Mouse (Mus musculus) layer of hippocampus, adult 8-10 months (tissue): ENCODE measurements around the gene Ptprq. TPM values are rescaled to one million over a fixed set of nuclear protein-coding genes. Genes with fewer than 3 reads are reported as not detected.

ENCODE experiments used
- DNase-seq, 2 experiments: peaks; one replicate each; pipeline ENCODE4 v3.0.0; 2022; ENCODE audit warnings: low spot score in 2 of 2
- microRNA-seq, 2 experiments: library from miRNA; unstranded; fragments of <30 nt; microRNA quantifications; one replicate each; pipeline ENCODE4 v1.2.0; 2022
- total RNA-seq, 4 experiments: library from RNA; stranded (reverse); gene quantifications; 2 replicates each; pipeline ENCODE4 v1.2.4; 2022

Gene Ptprq
- total RNA-seq, 4 experiments from 2014 or later, result 0.16 to 0.19 (median 0.17) TPM

DNA sequence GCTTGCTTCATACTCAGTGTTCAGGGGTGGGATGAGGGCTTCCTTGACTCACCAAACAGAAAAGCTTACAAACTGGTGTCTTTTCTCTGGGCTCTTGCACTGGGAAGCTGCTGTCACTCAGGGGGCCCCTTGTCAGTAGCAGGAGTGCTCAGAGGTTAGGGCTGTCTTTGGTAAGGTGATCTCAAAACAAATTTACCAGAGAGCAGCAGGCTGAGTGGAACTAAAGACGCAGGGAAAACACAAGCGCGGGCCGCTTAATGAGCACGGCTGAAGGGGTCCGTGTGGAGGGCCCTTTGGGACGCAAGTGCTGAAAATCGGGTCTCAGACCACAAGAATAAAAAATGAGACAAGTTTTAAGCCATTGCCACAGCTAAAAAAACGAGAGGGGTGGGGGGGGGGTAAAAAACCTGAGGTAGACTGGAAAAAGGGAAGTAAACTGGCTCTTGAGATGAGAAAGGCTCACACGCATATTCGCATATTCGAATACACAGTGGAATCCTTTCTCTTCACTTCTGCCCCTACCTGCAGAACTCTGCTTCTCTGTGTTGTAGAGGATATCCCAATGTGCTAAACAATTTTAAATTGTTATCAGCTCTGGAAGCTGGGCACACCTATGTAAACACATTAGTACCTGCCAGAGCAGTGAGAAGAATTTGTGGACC lies 231.1 kb downstream of the Ptprq start:
- no peak for DNase-seq

DNA sequence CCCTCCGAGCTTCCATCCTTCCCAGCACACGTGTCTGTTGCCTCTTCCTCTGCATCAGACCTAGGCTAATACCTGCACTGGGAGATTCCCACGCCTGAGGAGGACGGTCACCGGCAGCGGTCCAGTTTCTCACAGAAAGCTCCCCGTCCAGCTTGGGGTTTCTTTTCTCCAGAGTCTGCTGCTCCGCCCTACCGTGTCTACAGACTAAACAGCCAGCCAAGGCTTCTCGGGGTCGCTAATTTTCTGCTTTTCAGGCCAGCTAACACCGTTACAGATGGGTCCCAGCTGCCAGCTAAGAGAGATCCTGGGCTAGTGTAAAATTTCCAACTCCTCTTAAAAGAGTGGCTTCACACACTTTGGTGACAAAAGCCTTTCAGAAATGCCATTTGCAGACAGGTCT lies 233.1 kb downstream of the Ptprq start:
- no peak for DNase-seq

DNA sequence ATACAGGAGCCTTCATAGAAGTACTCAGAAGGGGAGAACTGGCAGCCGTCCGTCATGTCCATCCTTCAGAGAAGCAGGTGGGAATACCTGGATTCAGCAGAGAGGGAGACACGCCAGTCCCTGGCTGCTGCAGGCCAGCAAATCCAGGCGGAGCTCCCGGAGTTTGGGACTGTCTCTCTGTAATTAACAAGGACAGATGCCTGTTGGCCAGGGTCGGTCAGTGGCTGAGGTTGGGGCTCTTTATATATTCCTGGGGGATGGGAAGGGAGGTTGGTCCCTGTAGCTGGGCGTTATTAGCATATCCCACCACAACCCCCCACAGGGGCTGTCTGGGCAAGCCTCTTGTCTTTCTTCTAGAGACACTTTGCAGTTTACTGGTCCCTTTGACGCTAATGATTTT lies 234.0 kb downstream of the Ptprq start, which contains the start of gene Myf5:
TSS of gene Myf5 (minus strand) at position 265 of the 400 bp plus-strand sequence.
- no peak for DNase-seq

DNA sequence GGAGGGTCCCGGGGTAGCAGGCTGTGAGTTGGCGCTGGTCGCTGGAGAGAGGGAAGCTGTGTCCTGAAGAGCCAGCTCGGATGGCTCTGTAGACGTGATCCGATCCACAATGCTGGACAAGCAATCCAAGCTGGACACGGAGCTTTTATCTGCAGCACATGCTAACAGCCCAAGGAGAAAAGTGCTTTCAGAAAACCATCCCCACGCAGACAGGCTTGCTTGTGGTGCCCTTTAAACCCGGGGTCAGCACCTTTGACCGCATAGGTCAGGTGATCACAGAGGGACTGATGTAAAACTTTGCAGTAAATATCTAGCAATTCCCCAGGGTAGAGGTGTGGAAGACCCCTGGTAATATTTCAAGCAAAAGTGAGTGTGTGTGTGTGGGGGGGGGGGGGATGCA lies 235.8 kb downstream of the Ptprq start:
- no peak for DNase-seq

DNA sequence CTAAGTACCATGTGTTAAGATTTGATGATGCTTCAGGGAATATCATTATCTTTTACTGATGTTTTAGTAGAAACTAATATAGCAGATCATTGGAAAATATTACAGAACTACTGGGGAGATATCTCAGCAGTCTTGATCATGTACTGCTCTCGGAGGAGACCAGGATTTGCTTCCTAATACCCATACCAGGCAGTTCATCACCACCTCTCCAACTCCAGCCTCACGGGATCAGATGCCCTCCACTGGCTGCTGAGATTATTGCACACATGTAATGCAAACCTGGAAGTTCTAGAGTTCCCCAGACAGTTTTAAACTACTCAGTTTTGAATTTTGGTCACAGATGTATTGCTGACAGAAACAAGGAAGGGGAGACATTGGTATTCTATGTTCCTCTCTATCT lies 246.4 kb downstream of the Ptprq start:
- no peak for DNase-seq

DNA sequence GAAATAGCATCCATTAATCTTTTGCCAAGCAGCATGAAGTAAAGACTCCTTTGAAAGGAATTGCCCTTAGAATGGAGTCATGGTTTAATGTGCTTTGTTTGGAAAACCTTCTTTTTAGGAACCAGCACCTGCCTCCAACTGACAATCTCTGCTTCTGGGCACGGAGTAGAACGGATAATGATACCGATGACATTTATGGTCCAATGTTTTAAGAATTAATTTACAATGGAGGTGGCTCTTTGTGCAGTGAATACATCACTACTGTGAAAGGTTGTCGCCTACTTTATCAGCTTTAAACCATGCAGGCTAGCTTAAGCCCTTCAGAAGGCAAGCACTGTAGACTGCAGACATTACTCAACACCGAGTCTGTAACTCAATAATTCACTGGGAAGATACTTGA lies 248.1 kb downstream of the Ptprq start:
- DNase-seq, result no peak

DNA sequence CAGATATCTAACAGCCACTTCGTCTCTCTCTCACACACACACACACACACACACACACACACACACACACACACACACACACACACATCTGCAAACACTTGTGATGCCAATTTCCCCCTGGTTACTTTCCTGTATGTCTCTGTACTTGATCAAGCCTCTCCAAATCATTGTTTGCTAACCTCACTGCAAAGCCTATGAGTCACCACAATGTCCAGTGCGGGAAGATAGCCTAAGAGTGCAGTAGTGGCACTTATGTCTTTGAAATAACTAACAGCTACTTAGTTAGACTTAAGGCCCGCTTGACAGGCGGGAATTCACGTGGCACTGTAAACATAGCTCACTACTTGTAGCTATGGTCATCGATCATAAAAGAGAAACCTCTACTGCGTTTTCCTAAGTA lies 252.0 kb downstream of the Ptprq start:
- DNase-seq, result no peak

Small RNAs within 50 kb of the gene (microRNA-seq; reads per million reads assigned to microRNA genes)
- 0 reads per million in 2 experiments for gene Gm44403

Other genes starting within 250 kb of the Ptprq start
- gene Myf5, start 233.9 kb downstream of the Ptprq start, total RNA-seq, result not detected
- gene Myf6, start 225.3 kb downstream of the Ptprq start, total RNA-seq, result not detected
- under 1 TPM; 0.25 to 0.41 (median 0.39) TPM for gene Otogl, start 192.1 kb upstream of the Ptprq start, total RNA-seq